Mouse (Mus musculus) monocyte, adult 2 months (primary cell): Measurements from ENCODE around the gene Prkca.
A peak's percentile ranks its signal among the peaks of the same experiment; 100 is the strongest.

Experiments
- DNase-seq, 2 experiments: peaks; one replicate each; pipeline ENCODE4 v3.0.0; 2022; ENCODE audit warnings: low spot score in 2 of 2, low read depth in 1 of 2

Gene Prkca

DNA sequence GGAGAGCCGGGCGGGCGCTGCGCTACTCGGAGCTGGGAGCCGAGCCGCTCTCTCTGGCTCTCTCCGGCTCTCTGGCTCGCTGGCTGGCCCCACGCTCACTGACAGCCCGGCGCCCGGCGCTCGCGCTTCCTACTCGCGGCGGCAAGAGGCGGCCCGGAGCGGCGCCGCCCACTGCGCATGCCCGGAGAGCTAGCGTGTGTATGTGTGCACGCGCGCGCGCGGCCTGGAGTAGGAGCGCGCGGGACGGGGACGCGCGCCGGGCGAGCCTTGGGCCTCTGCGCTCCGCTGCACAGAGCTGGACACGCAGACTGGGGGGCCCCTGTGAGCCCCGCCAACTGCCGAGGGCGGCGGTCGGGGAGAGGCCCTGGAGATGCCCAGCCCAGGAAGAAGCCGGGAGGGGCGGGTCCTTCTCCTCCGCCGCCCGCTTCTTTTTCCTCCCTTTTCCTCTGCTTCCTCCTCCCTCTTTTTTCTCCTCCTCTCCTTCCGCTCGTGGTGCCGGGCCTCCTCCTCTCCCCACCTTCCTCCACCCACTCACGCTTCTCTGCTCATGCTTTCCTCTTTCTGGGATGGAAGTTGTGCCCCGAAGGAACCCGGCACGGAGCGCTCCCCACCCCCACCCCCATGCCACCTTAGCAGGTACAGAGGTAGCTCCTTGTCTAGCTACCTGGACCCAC lies at the start of gene Prkca:
TSS of gene Prkca (minus strand) at position 140 of the 674 bp plus-strand sequence.
- DNase-seq: peak; percentile 30 to 52

GRCm38 (mm10) chr11:108385666-108386024 lies 41.9 kb upstream of the Prkca start:
- no peak for DNase-seq

GRCm38 (mm10) chr11:108384920-108385665 lies 41.4 kb upstream of the Prkca start:
- no peak for DNase-seq

GRCm38 (mm10) chr11:108382664-108383063 lies 38.9 kb upstream of the Prkca start:
- DNase-seq: no peak

DNA sequence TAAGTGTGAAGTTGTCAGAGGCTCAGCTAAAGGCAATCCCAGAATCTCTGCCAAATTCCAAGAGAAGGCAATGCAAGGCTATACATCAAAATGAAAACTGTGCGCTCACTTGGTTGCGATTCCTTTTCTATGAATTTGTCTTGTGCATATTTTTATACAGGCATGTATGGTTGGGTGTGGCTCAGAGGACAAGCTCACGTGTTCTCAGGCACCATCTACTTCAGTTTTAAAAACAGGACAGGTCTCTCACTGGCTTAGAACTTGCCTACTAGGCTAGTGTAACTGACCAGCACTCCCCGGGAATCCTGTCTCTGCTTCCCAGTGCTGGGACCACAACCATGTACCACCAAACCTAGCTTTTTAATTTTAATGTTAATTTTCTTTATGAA lies 34.6 kb upstream of the Prkca start:
- DNase-seq: no peak

- DNase-seq: peak in 1 of 2 experiments; percentile 6
These were observed 34.1 kb upstream of the Prkca start for GRCm38 (mm10) chr11:108377680-108378362.

GRCm38 (mm10) chr11:108376815-108377214 lies 33.1 kb upstream of the Prkca start:
- no peak for DNase-seq

- DNase-seq: no peak
These were observed 23.3 kb upstream of the Prkca start for GRCm38 (mm10) chr11:108367046-108367445.

GRCm38 (mm10) chr11:108365600-108365999 lies 21.9 kb upstream of the Prkca start:
- DNase-seq: no peak

DNA sequence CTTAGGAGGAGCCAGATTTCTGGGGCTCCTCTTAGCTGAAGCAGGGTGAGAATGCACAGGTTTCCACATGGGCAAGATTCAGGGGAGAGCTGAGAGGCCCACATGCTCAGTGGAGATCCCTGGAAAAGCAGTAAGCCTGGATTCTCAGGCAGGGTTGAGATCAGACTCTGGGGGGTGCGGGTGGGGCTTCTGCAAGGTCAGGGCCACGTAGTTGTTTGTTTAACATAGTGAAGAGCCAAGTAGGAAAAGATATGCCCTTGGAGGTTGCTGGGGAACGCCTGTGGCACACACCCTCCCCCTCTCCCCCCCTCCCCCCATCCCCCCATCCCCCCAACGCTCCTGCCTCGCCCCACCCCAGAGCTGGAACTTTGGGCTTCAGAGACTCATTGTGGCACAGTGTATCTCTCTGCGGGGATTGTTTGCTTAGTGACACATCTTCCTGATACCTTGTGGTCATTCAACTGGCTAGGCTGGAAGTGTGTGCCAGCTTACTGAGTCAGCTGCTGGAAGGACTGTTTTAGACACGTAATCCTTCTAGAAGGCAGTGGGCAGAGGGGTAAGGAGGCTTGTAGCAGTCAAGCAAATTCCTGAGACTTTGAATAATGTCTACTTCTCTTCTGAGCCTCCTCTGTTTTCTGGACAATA lies 21.3 kb upstream of the Prkca start:
- no peak for DNase-seq

DNA sequence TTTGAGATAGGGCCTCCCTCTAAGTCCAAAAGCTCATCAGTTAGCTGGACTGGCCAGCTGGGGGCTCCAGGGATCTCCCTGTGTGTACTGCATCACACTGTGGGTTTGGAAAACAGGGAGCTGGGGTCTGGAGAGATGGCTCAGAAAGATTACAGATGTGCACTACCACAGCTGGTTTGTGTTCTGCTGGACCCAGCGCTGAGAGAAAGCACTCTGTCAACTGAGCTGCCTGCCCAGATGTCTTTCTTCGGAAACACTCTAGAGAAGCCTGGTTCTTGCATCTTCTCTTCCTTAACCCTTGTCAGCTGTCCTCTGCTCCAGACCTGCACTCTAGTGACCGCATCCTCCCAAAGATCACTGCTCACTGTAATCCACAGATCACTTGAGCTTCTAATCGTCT lies 20.3 kb upstream of the Prkca start:
- no peak for DNase-seq

- no peak for DNase-seq
These were observed 19.2 kb upstream of the Prkca start for GRCm38 (mm10) chr11:108362965-108363364.

GRCm38 (mm10) chr11:108360983-108361382 lies 17.3 kb upstream of the Prkca start:
- DNase-seq: no peak

- no peak for DNase-seq
These were observed 15.2 kb upstream of the Prkca start for GRCm38 (mm10) chr11:108358911-108359310.

- DNase-seq: no peak
These were observed 12.3 kb upstream of the Prkca start for GRCm38 (mm10) chr11:108356020-108356419.

DNA sequence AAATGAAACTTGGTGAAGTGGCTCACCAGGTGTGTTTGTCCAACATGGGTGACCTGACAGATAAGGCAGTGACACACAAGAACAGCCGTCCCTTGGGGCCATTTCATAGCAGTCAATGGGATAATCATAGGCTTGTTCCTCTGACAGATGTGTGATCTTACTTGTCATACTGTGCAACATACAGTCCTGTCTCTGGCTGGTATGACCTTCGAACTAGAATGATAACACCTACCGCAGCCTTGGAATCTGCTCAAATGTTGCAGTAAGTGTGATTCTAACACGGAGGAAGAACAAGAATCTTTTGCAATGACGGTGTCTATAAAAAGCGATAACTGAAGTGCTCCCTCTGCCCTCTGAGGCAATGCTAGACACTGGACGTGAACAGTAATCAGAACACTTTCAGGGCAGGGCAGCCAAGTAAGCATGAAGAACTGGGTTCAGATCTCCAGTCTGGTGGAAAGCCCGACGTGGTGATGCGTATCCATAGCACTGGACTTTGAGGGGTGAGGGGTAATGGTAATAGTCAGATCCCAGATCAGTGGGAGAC lies 9.2 kb upstream of the Prkca start:
- no peak for DNase-seq

DNA sequence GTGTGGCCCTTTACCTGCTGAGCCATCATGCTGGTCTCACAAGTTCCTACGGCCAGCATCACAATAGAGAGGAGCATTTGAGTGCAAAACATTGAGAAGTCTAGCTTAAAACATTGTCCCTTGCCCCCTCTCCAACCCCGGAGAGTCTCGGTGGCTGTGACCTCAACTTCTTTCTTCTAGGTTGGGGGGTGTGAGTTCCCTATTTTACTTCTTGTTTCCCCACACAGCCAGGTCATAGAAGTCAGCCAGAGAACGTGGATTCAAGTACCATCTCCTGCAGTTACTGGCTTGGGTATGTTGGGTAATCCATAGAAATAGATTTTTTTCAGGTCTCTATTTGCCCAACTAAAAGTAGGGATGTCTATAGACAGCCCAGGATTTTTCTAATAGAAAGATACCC lies 7.1 kb upstream of the Prkca start:
- no peak for DNase-seq

DNA sequence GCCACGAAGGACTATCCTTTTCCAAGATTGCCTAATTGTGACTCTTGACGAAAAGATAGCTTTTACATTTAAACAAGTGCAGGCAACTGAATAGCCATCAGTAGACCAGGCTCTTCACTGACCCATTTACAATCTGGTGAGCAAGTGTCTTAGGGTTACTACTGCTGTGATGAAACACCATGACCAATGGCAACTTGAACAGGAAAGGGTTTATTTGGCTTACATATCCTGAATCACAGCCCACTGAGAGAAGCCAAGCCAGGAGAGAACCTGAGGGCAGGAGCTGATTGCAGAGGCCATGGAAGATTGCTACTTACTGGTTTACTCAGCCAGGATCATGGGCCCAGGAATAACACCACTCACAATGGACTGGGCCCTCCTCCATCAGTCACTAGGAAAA lies 1.6 kb upstream of the Prkca start:
- DNase-seq: no peak

DNA sequence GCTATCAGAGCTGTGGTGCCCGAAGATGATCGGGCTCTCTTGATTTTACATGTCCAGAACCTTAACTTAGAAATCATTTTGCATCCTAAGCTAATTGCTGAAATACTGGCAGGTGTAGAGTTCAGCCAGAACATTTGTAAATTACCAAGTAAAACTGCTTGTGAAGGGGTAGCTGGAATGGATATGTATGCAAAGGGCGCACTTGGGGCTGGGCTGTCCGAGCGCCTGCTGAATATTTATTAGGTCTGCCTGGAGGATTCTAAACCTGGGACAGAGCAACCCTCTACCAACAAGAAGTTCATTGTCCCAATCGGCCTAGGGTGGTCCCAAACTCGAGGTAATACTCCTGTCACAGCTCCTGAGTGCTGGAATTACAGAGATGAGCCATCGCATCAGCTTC lies 1.0 kb upstream of the Prkca start:
- DNase-seq: no peak

GRCm38 (mm10) chr11:108342781-108343768 lies 653 bp downstream of the Prkca start, which contains the start of gene Apoh:
Gene Apoh (plus strand): TSS chr11:108343354.
- DNase-seq: no peak
